Comparison of ENCODE assay signal across 8 mouse cellular contexts in genomic region chr4:95556663-95557332, GRCm38 (mm10). TPM values are rescaled to one million over a fixed set of nuclear protein-coding genes. Genes with fewer than 3 reads are reported as not detected.
DNase-seq lines count a peak whose midpoint lies in the region; ATAC-seq and TF ChIP-seq lines count a peak whose summit lies in the region.

No protein-coding gene starts in this region.

- peak overlapping the region; percentile 31; the same call in 1 of the 2 replicates for H3K27ac ChIP-seq in kidney, embryonic 14.5 days (ENCODE audit: low read depth, low read length)
- H3K27ac ChIP-seq in bone marrow macrophage, adult 2 months (ENCODE audit: insufficient read depth, low read depth, low read length) = no peak overlapping the region
- peak overlapping the region; percentile 71 for H3K27ac ChIP-seq in hindbrain, embryonic 15.5 days (replicated peaks)
- H3K27ac ChIP-seq in midbrain, embryonic 14.5 days (replicated peaks; ENCODE audit: low read depth, low read length) = peak overlapping the region; percentile 76

- TF ChIP-seq POLR2A in bone marrow macrophage, adult 2 months (IDR thresholded peaks at IDR 0.05; ENCODE audit: borderline replicate concordance, low read depth, low read length) = no peak

- H3K27me3 ChIP-seq in kidney, embryonic 14.5 days (ENCODE audit: control insufficient read depth, insufficient read depth, low read length) = no peaks in the 10 kb centered on the region
- no peaks in the 10 kb centered on the region for H3K27me3 ChIP-seq in hindbrain, embryonic 15.5 days
- H3K27me3 ChIP-seq in midbrain, embryonic 14.5 days (ENCODE audit: control insufficient read depth, insufficient read depth, low read length) = no peaks in the 10 kb centered on the region

- peak; percentile 58; the same call in 1 of the 2 replicates for ATAC-seq in kidney, embryonic 14.5 days (ENCODE audit: low FRiP score, low TSS enrichment)
- peak; percentile 81; the same call in 1 of the 2 replicates for ATAC-seq in hindbrain, embryonic 15.5 days (ENCODE audit: low FRiP score, low read depth)
- ATAC-seq in midbrain, embryonic 14.5 days (ENCODE audit: low FRiP score, low TSS enrichment) = peak; percentile 51

- H3K9ac ChIP-seq in kidney, embryonic 14.5 days (ENCODE audit: low read depth, low read length) = peak overlapping the region; percentile 52; the same call in 1 of the 2 replicates
- H3K9ac ChIP-seq in hindbrain, embryonic 15.5 days = peak overlapping the region; percentile 48
- peak overlapping the region; percentile 53; the same call in 1 of the 2 replicates for H3K9ac ChIP-seq in midbrain, embryonic 14.5 days (replicated peaks; ENCODE audit: low read length)

- no peak for DNase-seq in kidney, postnatal 25 days
- no peak for DNase-seq in midbrain, embryonic 14.5 days
- DNase-seq in right cerebral cortex, postnatal 10 days (ENCODE audit: low spot score in 2 of 2) = no peak
- no peak for DNase-seq in adipocyte (ENCODE audit: low spot score)
- DNase-seq in layer of hippocampus, adult 18-20 months (ENCODE audit: low spot score in 2 of 2) = no peak

- H3K4me3 ChIP-seq in kidney, embryonic 14.5 days (ENCODE audit: low read length) = peak overlapping the region; percentile 38
- H3K4me3 ChIP-seq in bone marrow macrophage, adult 2 months (ENCODE audit: insufficient read depth, low read length) = peak overlapping the region; percentile 63
- H3K4me3 ChIP-seq in hindbrain, embryonic 15.5 days = peak overlapping the region; percentile 45
- H3K4me3 ChIP-seq in midbrain, embryonic 14.5 days (replicated peaks; ENCODE audit: low read depth, low read length) = peak overlapping the region; percentile 40

- H3K36me3 ChIP-seq in kidney, embryonic 14.5 days (ENCODE audit: control insufficient read depth, insufficient read depth, low read length) = no peaks in the 10 kb centered on the region
- no peaks in the 10 kb centered on the region for H3K36me3 ChIP-seq in hindbrain, embryonic 15.5 days
- no peaks in the 10 kb centered on the region for H3K36me3 ChIP-seq in midbrain, embryonic 14.5 days (ENCODE audit: control insufficient read depth, insufficient read depth, low read length)

- H3K4me1 ChIP-seq in kidney, embryonic 14.5 days (ENCODE audit: control insufficient read depth, insufficient read depth, low read length) = peaks cover 5% of the 10 kb centered on the region; the same call in 1 of the 2 replicates
- H3K4me1 ChIP-seq in bone marrow macrophage, adult 2 months (ENCODE audit: control insufficient read depth, insufficient read depth, low read length) = peaks cover 14% of the 10 kb centered on the region
- peaks cover 17% of the 10 kb centered on the region for H3K4me1 ChIP-seq in hindbrain, embryonic 15.5 days (replicated peaks)
- 0 out of 2 replicates have a peak, but pooled peaks cover 3% of the 10 kb centered on the region for H3K4me1 ChIP-seq in midbrain, embryonic 14.5 days (ENCODE audit: control insufficient read depth, insufficient read depth, low read length)

- no peak for TF ChIP-seq CTCF in bone marrow macrophage, adult 2 months (IDR thresholded peaks at IDR 0.05; ENCODE audit: low read depth, low read length)

- no peaks in the 10 kb centered on the region for H3K9me3 ChIP-seq in kidney, embryonic 14.5 days (ENCODE audit: control insufficient read depth, low read length)
- H3K9me3 ChIP-seq in hindbrain, embryonic 15.5 days = no peaks in the 10 kb centered on the region
- H3K9me3 ChIP-seq in midbrain, embryonic 14.5 days (ENCODE audit: control insufficient read depth, low read length) = no peaks in the 10 kb centered on the region

- 29% methylated on average over 16 of the region's 16 CpGs for WGBS in kidney, embryonic 14.5 days
- WGBS in hindbrain, embryonic 15.5 days = 46% methylated on average over 16 of the region's 16 CpGs
- 49% methylated on average over 16 of the region's 16 CpGs for WGBS in midbrain, embryonic 14.5 days

- H3K4me2 ChIP-seq in kidney, embryonic 14.5 days (replicated peaks; ENCODE audit: low read depth, low read length) = peak overlapping the region; percentile 51
- H3K4me2 ChIP-seq in hindbrain, embryonic 15.5 days = peak overlapping the region; percentile 58
- peak overlapping the region; percentile 63 for H3K4me2 ChIP-seq in midbrain, embryonic 14.5 days (ENCODE audit: low read length)

RNA-seq across cellular contexts. Expression of gene Fggy, which starts 0.5 kb away (rescaled TPM):
- 18.3 and 18.6 TPM in 2 replicates for polyA plus RNA-seq in kidney, embryonic 14.5 days (2014; fragmentation: Nextera tagmentation; extraction: Ambion mirVana)
- polyA plus RNA-seq in bone marrow macrophage, adult 2 months (2012; ENCODE audit: insufficient read depth, insufficient read length, missing spikeins) = 18.8 and 19.0 TPM in 2 replicates
- polyA plus RNA-seq in hindbrain, embryonic 15.5 days (2015; fragmentation: Nextera tagmentation; extraction: Ambion mirVana) = 7.2 and 7.5 TPM in 2 replicates
- polyA plus RNA-seq in midbrain, embryonic 14.5 days (2014; fragmentation: Nextera tagmentation; extraction: Ambion mirVana) = 8.5 and 8.8 TPM in 2 replicates
- total RNA-seq in layer of hippocampus, adult 18-20 months (2021) = 10 to 100 TPM; 14.9 to 15.5 TPM
